Mouse (Mus musculus): ENCODE results near the gene Tfdp1. TPM values are rescaled to one million over a fixed set of nuclear protein-coding genes. Genes with fewer than 3 reads are reported as not detected.

The Tfdp1 gene
- polyA plus RNA-seq, 1 experiment: not detected

DNA sequence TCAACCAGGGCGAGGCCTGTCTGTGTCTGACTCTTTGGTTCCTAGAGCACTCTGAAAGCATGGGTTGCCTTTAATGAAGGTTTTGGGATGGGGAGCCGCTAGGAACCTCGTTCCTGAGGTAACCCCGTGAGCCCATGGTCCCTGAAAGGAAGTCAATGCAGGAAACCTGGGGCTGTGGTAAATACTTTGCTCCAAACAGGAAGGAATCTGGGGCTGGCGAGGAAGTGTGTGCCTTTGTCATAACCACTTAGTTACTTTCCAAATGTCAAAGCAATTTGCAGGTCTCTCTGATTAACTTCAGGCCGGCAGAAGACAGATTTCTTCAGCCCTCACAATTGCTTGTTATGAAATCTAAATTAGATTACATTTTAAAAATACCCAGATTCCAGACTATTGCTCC is 88.8 kb downstream of the Tfdp1 start:
- no peak overlapping the region for H3K27ac ChIP-seq (ENCODE audit: insufficient read depth, low read depth, low read length)
- 78% methylated on average over 6 of the region's 6 CpGs for WGBS
- no peak for TF ChIP-seq POLR2A (IDR thresholded peaks at IDR 0.05; ENCODE audit: insufficient read depth, low read depth, low read length)
- no peak for TF ChIP-seq CTCF (IDR thresholded peaks at IDR 0.05; ENCODE audit: insufficient read depth, low read depth, low read length)
- H3K4me3 ChIP-seq (ENCODE audit: insufficient read depth, low read depth, low read length): no peak overlapping the region
- no peaks in the 10 kb centered on the region; the same call in none of the 2 replicates for H3K4me1 ChIP-seq (ENCODE audit: control insufficient read depth, insufficient read depth, low read length)

Other genes with a start within 250 kb of the Tfdp1 start
- gene Pcid2, start 233.3 kb upstream of the Tfdp1 start, polyA plus RNA-seq (2012; ENCODE audit: insufficient read depth, insufficient read length, low replicate concordance, missing spikeins): not detected in 2 replicates
- gene Cul4a, start 233.1 kb upstream of the Tfdp1 start, polyA plus RNA-seq (2012; ENCODE audit: insufficient read depth, insufficient read length, low replicate concordance, missing spikeins): 235 TPM in 1 of 2 replicates, not detected in the other
- gene Lamp1, start 179.6 kb upstream of the Tfdp1 start, polyA plus RNA-seq (2012; ENCODE audit: insufficient read depth, insufficient read length, low replicate concordance, missing spikeins): 207 TPM in 1 of 2 replicates, not detected in the other
- gene Grtp1, start 138.1 kb upstream of the Tfdp1 start, polyA plus RNA-seq (2012; ENCODE audit: insufficient read depth, insufficient read length, low replicate concordance, missing spikeins): not detected in 2 replicates
- gene Adprhl1, start 84.6 kb upstream of the Tfdp1 start, polyA plus RNA-seq (2012; ENCODE audit: insufficient read depth, insufficient read length, low replicate concordance, missing spikeins): not detected in 2 replicates
- gene Dcun1d2, start 50.6 kb upstream of the Tfdp1 start, polyA plus RNA-seq (2012; ENCODE audit: insufficient read depth, insufficient read length, low replicate concordance, missing spikeins): not detected in 2 replicates
- gene Tmco3, start 50.6 kb upstream of the Tfdp1 start, polyA plus RNA-seq (2012; ENCODE audit: insufficient read depth, insufficient read length, low replicate concordance, missing spikeins): not detected in 2 replicates
- not detected in 2 replicates for gene Atp4b, start 58.1 kb downstream of the Tfdp1 start, polyA plus RNA-seq (2012; ENCODE audit: insufficient read depth, insufficient read length, low replicate concordance, missing spikeins)
- not detected in 2 replicates for gene Grk1, start 66.3 kb downstream of the Tfdp1 start, polyA plus RNA-seq (2012; ENCODE audit: insufficient read depth, insufficient read length, low replicate concordance, missing spikeins)
- not detected in 2 replicates for gene Tmem255b, start 96.4 kb downstream of the Tfdp1 start, polyA plus RNA-seq (2012; ENCODE audit: insufficient read depth, insufficient read length, low replicate concordance, missing spikeins)
- not detected in 2 replicates for gene Gas6, start 155.7 kb downstream of the Tfdp1 start, polyA plus RNA-seq (2012; ENCODE audit: insufficient read depth, insufficient read length, low replicate concordance, missing spikeins)
- not detected in 2 replicates for gene 1700029H14Rik, start 223.7 kb downstream of the Tfdp1 start, polyA plus RNA-seq (2012; ENCODE audit: insufficient read depth, insufficient read length, low replicate concordance, missing spikeins)